Mouse (Mus musculus): ENCODE measurements at regions not wholly inside any gene's neighbourhood (a gene's known extent, or its start where the extent isn't known, plus 50 kb on each side); places are given as distances from the start of the nearest gene placed in this dataset.
"Not testable (repeated sequence)": the region's sequence is repeated elsewhere in the genome, so short reads cannot be mapped to it uniquely, and the experiment has no call there.

DNA sequence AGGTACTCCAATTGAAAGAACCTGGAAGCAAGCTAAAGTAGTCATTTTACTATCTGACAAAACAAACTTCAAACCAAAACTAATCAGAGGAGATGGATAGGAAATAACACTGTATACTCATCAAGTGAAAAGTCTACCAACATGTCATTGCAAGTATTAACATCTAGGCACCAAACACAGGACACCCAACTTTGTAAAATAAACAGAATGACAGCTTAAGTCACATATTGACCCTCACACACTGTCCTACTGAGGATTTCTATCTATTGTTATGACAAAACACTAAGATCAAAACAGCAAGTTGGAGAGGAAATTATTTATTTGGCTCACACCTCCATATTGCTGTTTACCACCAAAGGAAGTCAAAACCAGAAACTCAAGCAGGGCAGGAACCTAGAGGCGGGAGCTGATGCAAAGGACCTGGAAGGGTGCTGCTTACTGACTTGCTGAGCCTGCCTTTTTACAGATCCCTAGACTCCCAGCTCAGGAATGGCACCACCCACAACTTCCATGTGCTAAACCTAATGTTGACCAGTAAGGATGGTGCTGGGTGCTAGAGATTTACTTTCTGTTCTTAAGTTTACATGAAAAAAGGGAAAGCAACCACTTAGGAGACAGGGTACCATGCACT, 244.2 kb downstream of the Prr30 start:
- Histone ChIP-seq H3K9me3 (no peaks in the 10 kb centered on the region), H3K36me3 (no peaks in the 10 kb centered on the region), H3K4me3 (no peak overlapping the region), H3K4me1 (replicated peaks) (no peaks in the 10 kb centered on the region), H3K27me3 (no peaks in the 10 kb centered on the region), H3K4me2 (no peak overlapping the region), H3K27ac (replicated peaks) (no peak overlapping the region), H3K9ac (no peak overlapping the region)
- no peak for ATAC-seq (ENCODE audit: low FRiP score, low read depth)
- 88% methylated on average over 1 of the region's 1 CpGs for WGBS

DNA sequence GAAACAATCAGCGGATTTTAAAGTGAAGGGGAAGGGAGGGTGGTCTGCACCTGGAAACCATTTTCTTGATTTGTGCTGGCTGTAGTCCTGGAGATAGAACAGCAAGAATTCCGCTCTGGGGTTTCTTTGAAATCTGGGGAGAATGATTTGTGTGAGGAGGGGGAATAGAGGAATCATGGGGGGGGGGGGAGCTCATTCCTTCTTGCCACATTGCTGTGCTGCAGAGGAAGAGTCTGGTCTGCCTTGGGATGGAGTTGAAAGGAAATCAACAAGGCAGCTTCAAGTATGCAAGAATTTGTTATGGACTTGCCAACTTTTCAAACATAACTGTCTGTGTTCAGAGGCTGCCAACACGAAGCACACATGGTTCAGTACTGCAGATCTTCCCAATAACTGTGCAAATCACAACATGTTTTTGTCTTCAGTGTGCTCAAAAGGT, 249.4 kb downstream of the Prr30 start:
- 68% methylated on average over 3 of the region's 3 CpGs for WGBS
- no peak for ATAC-seq (ENCODE audit: low FRiP score, low read depth)
- Histone ChIP-seq H3K4me3 (no peak overlapping the region), H3K9me3 (no peaks in the 10 kb centered on the region), H3K9ac (no peak overlapping the region), H3K27ac (replicated peaks) (no peak overlapping the region), H3K4me2 (no peak overlapping the region), H3K36me3 (no peaks in the 10 kb centered on the region), H3K4me1 (replicated peaks) (no peaks in the 10 kb centered on the region), H3K27me3 (no peaks in the 10 kb centered on the region)

DNA sequence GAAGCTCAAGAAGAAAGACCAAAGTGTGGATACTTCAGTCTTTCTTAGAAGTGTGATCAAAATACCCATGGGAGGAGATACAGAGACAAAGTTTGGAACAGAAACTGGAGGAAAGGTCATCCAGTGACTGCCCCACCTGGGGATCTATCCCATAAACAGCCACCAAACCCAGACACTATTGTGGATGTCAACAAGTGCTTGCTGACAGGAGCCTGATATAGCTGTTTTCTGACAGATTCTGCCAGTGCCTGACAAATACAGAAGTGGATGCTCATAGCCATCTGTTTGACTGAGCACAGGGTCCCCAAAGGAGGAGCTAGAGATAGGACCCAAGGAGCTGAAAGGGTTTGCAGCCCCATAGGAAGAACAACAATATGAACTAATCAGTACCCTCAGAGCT, 252.5 kb downstream of the Prr30 start:
- not testable (repeated sequence) for H3K4me1 ChIP-seq (replicated peaks); H3K9me3 ChIP-seq; H3K4me2 ChIP-seq; H3K36me3 ChIP-seq; H3K27ac ChIP-seq (replicated peaks); H3K9ac ChIP-seq; H3K4me3 ChIP-seq; H3K27me3 ChIP-seq; ATAC-seq (ENCODE audit: low FRiP score, low read depth)

DNA sequence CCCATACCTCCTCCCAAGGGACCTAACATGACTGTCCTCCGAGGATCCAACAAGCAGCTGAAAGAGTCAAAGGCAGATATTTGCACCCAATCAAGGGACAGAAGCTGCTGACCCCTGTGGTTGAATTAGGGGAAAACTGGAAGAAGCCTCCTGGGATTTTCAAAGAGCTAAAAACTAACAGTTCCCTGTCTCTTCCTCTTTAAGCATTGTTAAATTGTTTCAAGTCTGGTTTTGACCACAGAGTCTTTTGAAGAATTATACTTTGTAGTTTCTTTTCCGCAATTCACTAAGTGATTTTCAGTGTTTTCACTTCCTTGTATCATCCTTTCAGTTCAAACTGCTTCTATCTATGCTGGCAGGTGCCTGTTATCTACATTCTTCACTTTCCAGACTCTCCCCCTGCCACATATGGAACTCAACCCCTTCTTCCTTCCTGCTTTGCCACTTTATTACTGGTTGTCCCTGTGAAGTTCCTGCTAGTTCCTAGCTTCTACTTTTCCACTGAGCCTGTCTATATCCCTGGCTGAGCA, 262.7 kb downstream of the Prr30 start:
- Histone ChIP-seq H3K4me3 (no peak overlapping the region), H3K36me3 (no peaks in the 10 kb centered on the region), H3K4me2 (no peak overlapping the region), H3K9me3 (no peaks in the 10 kb centered on the region), H3K27ac (replicated peaks) (no peak overlapping the region), H3K4me1 (replicated peaks) (no peaks in the 10 kb centered on the region), H3K27me3 (no peaks in the 10 kb centered on the region), H3K9ac (no peak overlapping the region)
- WGBS = 90% methylated on average over 2 of the region's 2 CpGs
- ATAC-seq (ENCODE audit: low FRiP score, low read depth) = no peak

DNA sequence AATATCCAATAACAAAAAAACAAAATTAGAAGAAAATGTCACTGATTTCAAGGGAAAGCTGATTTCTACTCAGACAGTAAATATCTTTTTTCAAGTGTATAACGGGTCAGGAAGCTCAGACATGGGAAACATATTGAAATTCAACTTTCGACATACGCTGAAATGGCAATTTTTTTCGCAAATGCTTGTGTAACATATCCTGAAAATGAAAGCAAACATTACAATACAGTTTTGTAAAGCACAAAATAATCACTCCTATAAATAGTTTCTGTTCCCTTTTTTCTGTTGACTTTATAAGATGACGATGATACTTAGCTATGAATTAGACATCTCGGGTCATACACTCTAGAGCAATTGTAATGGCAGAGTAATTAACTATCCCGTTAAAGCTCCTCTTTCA, 265.6 kb downstream of the Prr30 start:
- H3K9ac ChIP-seq = no peak overlapping the region
- H3K9me3 ChIP-seq = no peaks in the 10 kb centered on the region
- 88% methylated on average over 7 of the region's 7 CpGs for whole genome bisulfite sequencing
- no peak overlapping the region for H3K4me3 ChIP-seq
- no peaks in the 10 kb centered on the region for H3K36me3 ChIP-seq
- no peak overlapping the region for H3K27ac ChIP-seq (replicated peaks)
- H3K27me3 ChIP-seq = no peaks in the 10 kb centered on the region
- no peaks in the 10 kb centered on the region for H3K4me1 ChIP-seq (replicated peaks)
- ATAC-seq (ENCODE audit: low FRiP score, low read depth) = no peak
- H3K4me2 ChIP-seq = no peak overlapping the region

DNA sequence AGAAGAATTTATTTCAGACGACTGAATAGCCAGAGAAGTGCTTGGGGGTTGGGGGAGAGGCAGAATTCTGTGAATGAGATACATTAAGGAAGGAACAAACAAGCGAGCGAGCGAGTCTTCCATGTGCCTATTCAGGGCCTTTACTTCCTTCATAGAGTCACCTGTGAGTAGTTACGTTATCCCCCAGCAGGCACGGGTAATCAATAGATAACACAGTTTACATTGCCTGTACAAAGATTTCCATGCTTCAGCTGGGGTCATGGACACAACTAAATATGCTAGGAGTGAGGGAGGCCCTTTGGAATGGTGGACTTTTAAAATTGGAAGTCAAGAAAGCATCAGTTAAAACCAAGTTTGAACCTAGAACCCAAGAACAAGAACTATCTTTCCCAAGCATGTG, 275.2 kb downstream of the Prr30 start:
- Histone ChIP-seq H3K27ac (replicated peaks) (no peak overlapping the region), H3K4me2 (no peak overlapping the region)
- 91% methylated on average over 6 of the region's 6 CpGs for WGBS

DNA sequence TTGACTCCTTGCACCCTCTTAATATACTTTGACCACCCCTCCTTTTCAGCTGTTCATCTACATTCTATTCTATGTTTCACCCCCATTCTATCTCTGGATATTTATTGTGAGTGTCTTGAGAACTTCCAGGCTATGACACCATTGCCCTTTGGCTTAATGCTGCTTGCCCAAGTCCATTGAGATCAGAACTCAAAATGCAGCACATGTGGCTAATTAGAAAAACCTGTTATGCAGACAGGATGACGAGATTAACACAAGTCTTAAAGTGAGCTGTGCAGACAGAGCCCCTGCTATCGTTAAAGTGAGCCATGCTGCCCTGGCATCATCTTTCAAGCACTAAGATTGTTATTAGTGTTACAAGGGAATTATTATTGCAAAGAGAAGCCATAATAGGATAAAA, 299.9 kb downstream of the Prr30 start:
- Histone ChIP-seq H3K4me2 (no peak overlapping the region), H3K27me3 (no peaks in the 10 kb centered on the region), H3K9ac (no peak overlapping the region), H3K9me3 (no peaks in the 10 kb centered on the region), H3K36me3 (no peaks in the 10 kb centered on the region), H3K27ac (replicated peaks) (no peak overlapping the region), H3K4me1 (replicated peaks) (no peaks in the 10 kb centered on the region), H3K4me3 (no peak overlapping the region)
- 67% methylated on average over 2 of the region's 2 CpGs for WGBS
- no peak for ATAC-seq (ENCODE audit: low FRiP score, low read depth)

More for the DNA sequence above, 275.2 kb downstream of the Prr30 start:
- no peaks in the 10 kb centered on the region for H3K27me3 ChIP-seq
- no peak overlapping the region for H3K4me3 ChIP-seq
- ATAC-seq (ENCODE audit: low FRiP score, low read depth) = no peak
- H3K4me1 ChIP-seq (replicated peaks) = no peaks in the 10 kb centered on the region
- no peaks in the 10 kb centered on the region for H3K9me3 ChIP-seq
- H3K36me3 ChIP-seq = no peaks in the 10 kb centered on the region
- no peak overlapping the region for H3K9ac ChIP-seq

DNA sequence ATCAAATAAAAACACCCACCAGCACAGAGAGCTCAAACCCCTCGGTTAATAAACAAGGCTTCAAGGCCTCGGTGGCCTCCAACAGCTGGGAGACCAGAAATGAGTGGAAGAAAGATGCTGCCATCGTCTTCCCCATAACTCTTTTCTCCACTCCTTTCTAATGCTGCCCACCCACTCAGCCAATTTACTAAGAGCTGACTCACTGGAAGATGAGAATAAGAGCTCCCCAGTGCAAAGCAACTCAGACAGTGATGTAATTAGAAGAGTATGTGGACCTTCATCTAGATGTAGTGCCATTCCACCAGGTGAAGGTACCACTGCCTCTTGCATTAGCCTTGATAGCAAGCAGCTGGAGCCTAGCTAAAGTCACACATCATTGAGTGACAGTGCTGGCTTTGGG, 301.1 kb downstream of the Prr30 start:
- H3K4me1 ChIP-seq (replicated peaks) = no peaks in the 10 kb centered on the region
- no peak overlapping the region for H3K9ac ChIP-seq
- H3K4me3 ChIP-seq = no peak overlapping the region
- H3K27ac ChIP-seq (replicated peaks) = no peak overlapping the region
- H3K4me2 ChIP-seq = no peak overlapping the region
- 78% methylated on average over 3 of the region's 3 CpGs for WGBS
- H3K36me3 ChIP-seq = no peaks in the 10 kb centered on the region
- ATAC-seq (ENCODE audit: low FRiP score, low read depth) = no peak
- H3K27me3 ChIP-seq = no peaks in the 10 kb centered on the region
- H3K9me3 ChIP-seq = no peaks in the 10 kb centered on the region

DNA sequence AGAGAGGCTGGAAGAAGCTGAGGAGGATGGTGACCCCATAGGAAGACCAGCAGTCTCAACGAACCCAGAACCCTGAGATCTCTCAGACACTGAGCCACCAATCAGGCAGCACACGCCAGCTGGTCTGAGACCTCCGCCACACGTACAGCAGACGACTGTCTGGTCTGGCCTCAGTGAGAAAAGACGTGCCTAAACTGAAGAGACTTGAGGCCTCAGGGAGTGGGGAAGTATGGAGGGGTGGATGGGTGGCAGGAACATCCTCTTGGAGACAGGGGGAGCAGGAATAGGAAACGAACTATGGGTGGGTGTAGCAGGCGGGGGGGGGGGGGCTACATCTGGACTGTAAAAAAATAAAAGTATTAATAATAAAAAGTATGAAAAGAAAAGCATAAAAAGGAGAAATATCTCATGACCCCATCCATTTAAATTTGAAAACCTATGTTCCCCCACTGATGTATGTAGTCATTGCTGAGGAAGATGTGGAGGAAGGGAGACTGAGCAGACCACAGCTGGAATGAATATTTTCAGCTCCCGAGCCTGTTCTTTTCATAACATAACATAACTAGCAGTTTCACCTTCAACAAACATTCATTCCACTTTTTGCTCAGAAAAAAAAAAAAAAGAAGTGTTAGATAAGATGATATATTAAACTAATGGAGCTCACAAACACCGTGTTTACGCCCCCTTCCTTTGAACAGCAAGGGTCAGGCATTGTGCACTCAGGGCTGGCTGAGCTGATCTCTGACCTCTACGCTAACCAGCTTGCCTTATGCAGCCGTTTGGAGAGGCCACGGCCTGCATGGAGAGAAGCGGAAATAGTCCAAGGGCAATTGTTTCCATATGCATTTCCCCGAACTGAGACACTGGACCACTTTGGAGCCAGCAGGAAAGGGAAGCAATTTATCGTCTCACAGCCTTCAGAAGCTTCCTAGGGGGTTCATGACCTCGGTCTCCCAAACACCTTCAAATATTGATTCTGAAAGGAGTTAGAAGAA, 310.7 kb downstream of the Prr30 start:
- no peak for ATAC-seq (ENCODE audit: low FRiP score, low read depth)
- Histone ChIP-seq H3K4me3 (no peak overlapping the region), H3K9me3 (no peaks in the 10 kb centered on the region), H3K36me3 (no peaks in the 10 kb centered on the region), H3K9ac (no peak overlapping the region), H3K4me2 (no peak overlapping the region), H3K27ac (replicated peaks) (no peak overlapping the region), H3K27me3 (no peaks in the 10 kb centered on the region), H3K4me1 (replicated peaks) (no peaks in the 10 kb centered on the region)
- 42% methylated on average over 18 of the region's 18 CpGs for WGBS

DNA sequence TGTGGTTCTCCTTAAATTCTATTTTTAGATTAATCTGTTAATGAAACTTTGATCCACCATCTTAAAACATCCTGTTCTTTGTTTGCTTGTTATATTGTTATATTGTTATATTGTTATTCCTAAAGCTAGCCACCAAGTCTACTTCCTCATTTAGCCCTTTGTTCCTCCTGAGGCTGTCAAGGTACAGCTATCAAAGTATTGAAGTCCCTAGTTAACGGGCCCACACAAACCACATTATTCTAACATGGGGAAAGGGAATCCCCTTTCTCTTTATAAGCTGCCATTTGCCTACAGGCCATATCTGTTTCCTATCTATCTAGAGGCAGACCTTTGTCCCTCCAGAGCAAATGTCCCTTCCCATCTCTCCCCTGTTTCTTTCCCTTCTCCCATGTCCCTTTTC, 317.0 kb downstream of the Prr30 start:
- WGBS = 85% methylated on average over 1 of the region's 1 CpGs
- Histone ChIP-seq H3K27me3 (no peaks in the 10 kb centered on the region), H3K9me3 (no peaks in the 10 kb centered on the region), H3K4me3 (no peak overlapping the region), H3K4me2 (no peak overlapping the region), H3K27ac (replicated peaks) (no peak overlapping the region), H3K36me3 (no peaks in the 10 kb centered on the region), H3K4me1 (replicated peaks) (no peaks in the 10 kb centered on the region), H3K9ac (no peak overlapping the region)
- ATAC-seq (ENCODE audit: low FRiP score, low read depth) = no peak

DNA sequence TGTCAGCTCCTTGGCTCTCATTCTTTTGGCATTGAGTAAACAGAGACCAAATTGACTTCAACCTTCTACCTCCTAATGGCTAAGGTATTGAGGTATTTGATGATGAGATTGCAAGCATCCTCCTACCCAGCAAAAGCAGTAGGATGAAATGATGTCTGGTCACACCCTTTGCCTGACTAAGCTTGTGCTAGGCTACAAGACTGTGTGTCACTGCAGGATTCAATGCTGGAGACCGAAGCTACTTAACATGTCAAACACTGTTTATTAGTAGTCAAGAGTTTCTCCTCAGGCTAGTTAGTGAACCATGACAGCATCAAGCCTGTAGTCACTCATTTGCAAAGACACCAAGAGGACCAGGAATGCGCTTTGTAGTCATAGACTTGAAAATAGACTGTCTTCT, 320.0 kb downstream of the Prr30 start:
- no peak overlapping the region for H3K4me2 ChIP-seq
- no peaks in the 10 kb centered on the region for H3K4me1 ChIP-seq (replicated peaks)
- no peaks in the 10 kb centered on the region for H3K9me3 ChIP-seq
- 81% methylated on average over 2 of the region's 2 CpGs for WGBS
- no peaks in the 10 kb centered on the region for H3K36me3 ChIP-seq
- H3K27me3 ChIP-seq = no peaks in the 10 kb centered on the region
- ATAC-seq (ENCODE audit: low FRiP score, low read depth) = no peak
- H3K4me3 ChIP-seq = no peak overlapping the region
- no peak overlapping the region for H3K9ac ChIP-seq
- no peak overlapping the region for H3K27ac ChIP-seq (replicated peaks)

DNA sequence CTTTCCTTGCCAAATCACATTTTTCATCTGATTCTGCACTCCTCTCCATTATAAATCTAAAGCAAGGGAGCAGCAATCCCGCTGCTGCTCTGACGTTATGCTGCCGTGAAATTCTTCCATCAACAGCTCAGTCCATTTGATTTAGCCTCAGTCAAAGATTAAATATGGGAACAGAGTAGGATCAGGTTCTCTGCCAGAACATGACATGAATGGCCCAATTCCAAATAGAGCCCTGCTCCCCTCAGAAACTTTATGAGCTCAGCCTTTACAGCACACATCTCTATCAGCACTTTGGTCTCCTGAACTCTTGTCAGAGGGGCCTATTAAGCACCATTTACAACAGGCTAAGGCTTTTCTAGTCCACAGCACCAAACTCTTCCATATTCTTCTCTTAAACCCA, 332.3 kb downstream of the Prr30 start:
- no peaks in the 10 kb centered on the region for H3K9me3 ChIP-seq
- H3K36me3 ChIP-seq = no peaks in the 10 kb centered on the region
- 77% methylated on average over 3 of the region's 3 CpGs for WGBS
- H3K27me3 ChIP-seq = no peaks in the 10 kb centered on the region
- no peak overlapping the region for H3K9ac ChIP-seq
- no peak overlapping the region for H3K27ac ChIP-seq (replicated peaks)
- no peak overlapping the region for H3K4me3 ChIP-seq
- ATAC-seq (ENCODE audit: low FRiP score, low read depth) = no peak
- no peaks in the 10 kb centered on the region for H3K4me1 ChIP-seq (replicated peaks)
- H3K4me2 ChIP-seq = no peak overlapping the region
